Mouse (Mus musculus) limb, embryonic 11.5 days (tissue): ENCODE results near the gene Map1s. TPM values are rescaled to one million over a fixed set of nuclear protein-coding genes. Genes with fewer than 3 reads are reported as not detected.

Source experiments
- ATAC-seq: fragments of 200-750 bp; cut with Nextera tagmentation; 2 replicates; pipeline ENCODE4 v1.8.0; 2017; ENCODE audit warnings: low read depth; ENCODE audit not compliant: insufficient number of reproducible peaks, low FRiP score, low TSS enrichment
- DNase-seq: peaks from one replicate; pipeline ENCODE4 v3.0.0-alpha.2; 2015; ENCODE audit warnings: low spot score
- H3K27ac ChIP-seq: fragments of 300-500 bp; sonication (generic); replicated peaks from 2 replicates; pipeline ENCODE4 v1.5.1; 2014; ENCODE audit warnings: low read depth, mild to moderate bottlenecking, low read length
- H3K27me3 ChIP-seq: fragments of 300-500 bp; sonication (generic); 2 replicates; pipeline ENCODE4 v1.6.1; 2014; ENCODE audit warnings: mild to moderate bottlenecking, low read length, mixed read lengths; ENCODE audit not compliant: control insufficient read depth, insufficient read depth
- H3K36me3 ChIP-seq: fragments of 300-500 bp; sonication (generic); 2 replicates; pipeline ENCODE4 v1.6.1; 2014; ENCODE audit warnings: mild to moderate bottlenecking, low read length, moderate library complexity, mixed read lengths; ENCODE audit not compliant: control insufficient read depth, insufficient read depth
- H3K4me1 ChIP-seq: fragments of 300-500 bp; sonication (generic); 2 replicates; pipeline ENCODE4 v1.6.1; 2014; ENCODE audit warnings: low read length, mixed read lengths; ENCODE audit not compliant: control insufficient read depth, insufficient read depth
- H3K4me2 ChIP-seq: fragments of 300-500 bp; sonication (generic); 2 replicates; pipeline ENCODE4 v1.6.1; 2014; ENCODE audit warnings: low read depth, mild to moderate bottlenecking, moderate library complexity; ENCODE audit not compliant: severe bottlenecking
- H3K4me3 ChIP-seq: fragments of 300-500 bp; sonication (generic); 2 replicates; pipeline ENCODE4 v1.5.1; 2014; ENCODE audit warnings: low read depth, low read length
- H3K9ac ChIP-seq: fragments of 300-500 bp; sonication (generic); 2 replicates; pipeline ENCODE4 v1.6.1; 2014; ENCODE audit warnings: mild to moderate bottlenecking, low read length
- H3K9me3 ChIP-seq: fragments of 300-500 bp; sonication (generic); 2 replicates; pipeline ENCODE4 v1.6.1; 2016; ENCODE audit warnings: low read length; ENCODE audit not compliant: control insufficient read depth
- WGBS: fragments of 180-500 bp; shearing (Covaris S2); extraction: QIAGEN DNeasy Blood & Tissue Kit; methylation state at CpG from one replicate; pipeline ENCODE4 v1.1.7; 2014; 5-methylcytosine and 5-hydroxymethylcytosine counted together
- polyA plus RNA-seq: library from polyadenylated mRNA; unstranded; fragments of >200 nt; fragmentation: Nextera tagmentation; extraction: Ambion mirVana; gene quantifications from 2 replicates; pipeline ENCODE4 v1.2.1, GENCODE M21; 2014

The Map1s gene
- polyA plus RNA-seq, 1 experiment from 2014 or later, result 42.3 TPM

DNA sequence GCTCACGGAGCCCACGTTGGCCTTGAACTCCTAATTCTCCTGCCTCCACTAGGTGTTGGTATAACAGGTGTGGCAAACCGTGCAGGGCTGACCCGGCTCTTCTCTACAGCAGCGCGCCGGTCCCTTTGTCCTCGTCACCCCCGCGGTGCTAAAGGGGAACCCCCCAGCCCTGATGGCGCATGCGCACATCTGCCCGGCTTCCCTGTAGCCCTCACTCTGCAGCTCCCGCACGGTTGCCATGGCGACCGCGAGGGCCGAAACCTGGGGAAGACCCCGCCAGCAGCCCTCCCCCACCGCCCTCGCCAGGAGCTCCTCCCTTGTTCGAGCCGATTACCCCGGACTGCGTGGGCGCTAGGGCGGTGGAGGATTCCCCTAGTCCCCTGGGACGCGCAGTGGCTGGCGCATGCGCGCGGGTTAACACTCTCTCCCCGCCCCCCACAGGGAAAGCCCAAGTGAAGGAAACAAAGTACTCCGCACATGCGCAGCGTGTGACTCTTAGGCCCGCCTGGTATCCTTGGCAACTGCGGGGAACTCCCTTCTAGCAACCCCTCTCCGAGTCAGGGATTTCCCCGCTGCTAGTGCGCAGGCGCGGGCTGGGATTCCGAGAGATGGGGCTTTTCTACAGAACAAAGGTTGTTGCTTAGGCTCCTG lies 40.3 kb upstream of the Map1s start:
- H3K27ac ChIP-seq, result peak overlapping the region; percentile 76; the same call in 1 of the 2 replicates
- no peaks in the 10 kb centered on the region for H3K36me3 ChIP-seq
- ATAC-seq, result peak; percentile 82
- WGBS, result 0% methylated on average over 46 of the region's 46 CpGs
- DNase-seq, result peak; percentile 99
- H3K9me3 ChIP-seq, result no peaks in the 10 kb centered on the region
- H3K4me1 ChIP-seq, result peaks cover 41% of the 10 kb centered on the region
- H3K27me3 ChIP-seq, result peaks cover 18% of the 10 kb centered on the region
- H3K9ac ChIP-seq, result peak overlapping the region; percentile 73
- peak overlapping the region; percentile 93 for H3K4me2 ChIP-seq
- H3K4me3 ChIP-seq, result peak overlapping the region; percentile 37

DNA sequence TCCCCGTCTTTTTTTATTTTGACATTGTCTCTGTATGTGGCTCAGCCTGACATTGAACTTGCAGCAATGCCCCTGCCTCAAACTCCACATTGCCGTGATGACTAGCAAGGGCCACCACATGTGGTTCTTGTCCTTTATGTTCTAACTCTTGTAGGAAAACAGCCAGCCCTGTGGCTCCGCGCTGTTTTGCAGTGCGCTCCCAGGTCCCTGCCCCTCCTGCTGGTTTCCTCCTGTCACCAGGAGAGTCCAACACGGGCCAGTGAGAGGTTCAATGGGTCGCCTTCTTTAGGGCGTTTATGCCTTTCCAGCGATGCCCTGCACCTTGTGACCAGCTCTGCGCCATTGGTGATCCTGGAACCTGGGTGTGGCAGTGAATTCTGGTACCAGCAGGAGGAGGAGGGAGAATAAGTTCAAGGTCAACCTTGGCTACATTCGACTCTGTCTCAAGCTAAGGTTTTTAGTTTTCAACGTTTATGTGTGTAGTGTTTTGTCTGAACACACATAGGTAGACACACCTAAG lies 39.7 kb upstream of the Map1s start:
- DNase-seq (no peak), ATAC-seq (peak; percentile 9; the same call in 1 of the 2 replicates)
- Histone ChIP-seq H3K27me3 (peaks cover 18% of the 10 kb centered on the region), H3K4me2 (peak overlapping the region; percentile 93), H3K9ac (peak overlapping the region; percentile 45; the same call in 1 of the 2 replicates), H3K4me1 (peaks cover 41% of the 10 kb centered on the region), H3K9me3 (no peaks in the 10 kb centered on the region), H3K27ac (peak overlapping the region; percentile 76), H3K4me3 (peak overlapping the region; percentile 37), H3K36me3 (no peaks in the 10 kb centered on the region; the same call in 1 of the 2 replicates)
- WGBS, result 9% methylated on average over 12 of the region's 12 CpGs

DNA sequence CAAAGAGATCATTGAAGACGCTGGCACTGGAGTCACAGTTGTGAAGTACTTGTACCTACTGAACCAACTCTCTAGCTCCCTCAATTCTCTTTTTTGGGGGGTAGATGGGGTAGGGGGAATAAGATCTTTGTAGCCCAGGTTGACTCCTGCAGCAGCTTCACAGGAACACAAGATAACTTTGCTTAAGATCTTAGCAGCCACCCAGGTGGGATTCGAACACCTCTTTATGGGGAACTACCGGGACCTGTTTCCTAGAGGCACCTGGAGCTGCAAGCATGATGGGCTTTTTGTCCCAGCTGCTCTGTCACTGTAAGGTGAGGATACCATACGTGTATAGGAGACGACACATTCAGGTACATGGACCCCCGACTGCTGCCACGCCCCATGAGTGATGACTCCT lies 39.2 kb upstream of the Map1s start:
- Histone ChIP-seq H3K9ac (no peak overlapping the region; the same call in 1 of the 2 replicates), H3K27me3 (peaks cover 15% of the 10 kb centered on the region), H3K4me3 (no peak overlapping the region), H3K4me1 (peaks cover 41% of the 10 kb centered on the region), H3K36me3 (no peaks in the 10 kb centered on the region; the same call in 1 of the 2 replicates), H3K9me3 (no peaks in the 10 kb centered on the region), H3K27ac (no peak overlapping the region; the same call in 1 of the 2 replicates), H3K4me2 (no peak overlapping the region)
- no peak for ATAC-seq
- DNase-seq, result no peak
- WGBS, result 91% methylated on average over 7 of the region's 7 CpGs

DNA sequence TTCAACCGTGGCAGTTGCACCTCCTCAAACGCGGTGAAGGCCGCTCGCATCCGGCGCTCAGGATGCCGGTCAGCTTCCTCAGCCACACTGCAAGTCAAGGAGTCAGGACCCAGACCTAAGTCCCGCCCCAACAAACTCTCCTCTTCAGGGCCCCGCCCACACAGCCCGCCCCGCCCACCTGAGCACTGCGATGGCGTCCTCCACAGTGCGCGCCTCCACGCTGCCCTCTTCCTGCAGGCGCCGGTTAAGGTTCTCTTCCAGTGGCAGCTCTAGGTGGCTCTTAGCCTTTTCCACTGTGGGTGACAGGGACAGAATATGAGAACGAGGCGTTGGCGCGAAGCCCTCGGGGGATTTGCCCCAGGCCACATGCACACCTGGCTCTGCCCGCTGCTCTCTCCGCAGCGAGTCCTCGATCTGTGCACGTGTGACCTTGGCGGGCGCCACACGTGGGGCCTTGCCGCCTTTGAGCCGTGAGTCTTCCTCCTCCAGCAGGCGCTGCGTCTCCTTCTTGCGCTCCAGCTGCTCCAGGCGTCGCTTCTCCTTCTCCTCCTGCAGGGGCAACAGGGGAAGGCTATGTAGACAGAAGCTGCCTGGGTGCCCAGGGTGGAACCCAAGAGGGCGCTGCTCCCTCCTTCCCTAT lies 37.1 kb upstream of the Map1s start:
- peak overlapping the region; percentile 52 for H3K4me2 ChIP-seq
- H3K4me3 ChIP-seq, result peak overlapping the region; percentile 17; the same call in 1 of the 2 replicates
- peaks cover 29% of the 10 kb centered on the region for H3K4me1 ChIP-seq
- H3K9me3 ChIP-seq, result no peaks in the 10 kb centered on the region
- ATAC-seq (no peak), DNase-seq (peak; percentile 80)
- peak overlapping the region; percentile 72 for H3K27ac ChIP-seq
- H3K36me3 ChIP-seq, result no peaks in the 10 kb centered on the region; the same call in 1 of the 2 replicates
- 15% methylated on average over 40 of the region's 40 CpGs for WGBS
- no peaks in the 10 kb centered on the region for H3K27me3 ChIP-seq
- H3K9ac ChIP-seq, result peak overlapping the region; percentile 22; the same call in 1 of the 2 replicates

DNA sequence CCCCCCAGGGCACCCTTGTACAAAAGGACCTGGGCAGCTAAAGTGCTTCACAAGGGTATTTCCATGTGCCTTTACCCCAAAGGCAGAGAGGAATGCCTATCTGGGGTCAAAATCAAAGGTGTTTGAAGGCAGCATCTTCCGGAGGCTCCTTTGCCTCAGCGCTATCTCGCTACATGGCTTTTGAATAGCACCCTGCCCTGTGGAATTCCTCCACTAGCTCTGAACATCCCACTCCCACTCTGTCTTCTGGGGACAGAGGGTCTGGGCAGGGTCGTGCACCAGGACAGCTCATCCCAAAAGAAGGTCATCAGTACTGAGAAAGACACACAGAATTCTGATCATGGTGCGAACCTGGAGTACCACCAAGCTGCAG lies 36.5 kb upstream of the Map1s start:
- Histone ChIP-seq H3K9ac (peak overlapping the region; percentile 22; the same call in 1 of the 2 replicates), H3K36me3 (no peaks in the 10 kb centered on the region; the same call in 1 of the 2 replicates), H3K4me3 (no peak overlapping the region), H3K27me3 (no peaks in the 10 kb centered on the region), H3K4me1 (peaks cover 25% of the 10 kb centered on the region), H3K4me2 (peak overlapping the region; percentile 52), H3K9me3 (no peaks in the 10 kb centered on the region), H3K27ac (peak overlapping the region; percentile 72)
- WGBS, result 39% methylated on average over 5 of the region's 5 CpGs
- DNase-seq (no peak), ATAC-seq (no peak)

DNA sequence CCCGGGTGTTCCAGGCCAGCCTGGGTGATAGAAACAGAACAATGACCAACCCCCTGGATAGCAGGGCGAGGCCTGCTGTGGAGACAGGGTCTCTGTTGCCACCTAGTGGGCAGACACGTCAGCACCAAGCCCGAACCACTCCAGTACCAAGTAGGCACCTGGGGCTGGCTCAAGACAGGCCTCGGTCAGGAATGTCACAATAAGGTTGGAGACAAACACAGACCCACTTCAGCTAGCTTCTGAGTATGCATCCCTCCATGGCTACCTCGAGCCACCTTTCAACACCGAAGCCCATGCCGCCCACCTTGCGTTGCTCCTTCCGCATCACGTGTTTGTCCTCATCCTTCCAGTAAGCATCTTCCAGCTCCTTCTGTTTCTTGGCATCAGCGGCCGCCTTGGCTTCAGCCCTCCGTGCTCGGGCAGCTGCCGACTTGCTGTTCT lies 36.1 kb upstream of the Map1s start:
- H3K4me2 ChIP-seq, result 0 out of 2 replicates have a peak overlapping the region, but pooled peaks have one; percentile 52
- H3K4me1 ChIP-seq, result peaks cover 21% of the 10 kb centered on the region
- H3K9me3 ChIP-seq, result no peaks in the 10 kb centered on the region
- no peak overlapping the region for H3K4me3 ChIP-seq
- ATAC-seq, result no peak
- H3K36me3 ChIP-seq, result no peaks in the 10 kb centered on the region; the same call in 1 of the 2 replicates
- no peak overlapping the region for H3K9ac ChIP-seq
- peak; percentile 83 for DNase-seq
- H3K27ac ChIP-seq, result no peak overlapping the region
- WGBS, result 49% methylated on average over 16 of the region's 16 CpGs
- H3K27me3 ChIP-seq, result no peaks in the 10 kb centered on the region

DNA sequence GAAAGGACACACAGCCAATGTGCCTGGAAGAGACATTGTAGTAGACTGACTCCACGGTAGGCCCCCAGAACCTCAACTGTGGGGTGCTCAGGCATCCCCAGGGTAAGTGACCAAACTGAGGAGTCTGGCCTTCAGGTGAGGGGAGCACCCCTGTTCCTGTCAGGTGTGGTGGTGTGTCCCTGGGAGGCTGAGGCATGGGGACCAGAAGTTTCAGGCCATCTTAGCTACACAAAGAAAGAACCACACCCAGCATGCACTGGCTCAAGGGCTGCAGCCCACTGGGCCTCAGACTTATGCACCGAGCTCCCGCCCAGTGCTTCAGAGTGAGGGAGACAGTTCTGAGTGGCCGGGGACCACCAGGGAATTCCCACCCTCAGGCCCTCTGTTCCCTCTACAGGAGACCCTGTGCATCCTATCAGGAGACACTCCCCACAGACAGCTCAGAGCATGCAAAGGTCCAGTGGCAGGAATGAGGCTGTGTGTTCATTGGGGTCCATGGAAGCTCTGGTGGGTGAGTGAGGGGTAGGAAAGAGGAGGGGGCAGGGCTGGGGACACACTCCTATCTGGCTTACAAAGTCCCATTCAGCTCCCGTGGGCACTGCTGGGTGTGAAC lies 34.4 kb upstream of the Map1s start:
- Histone ChIP-seq H3K9ac (no peak overlapping the region), H3K27me3 (no peaks in the 10 kb centered on the region), H3K4me2 (no peak overlapping the region), H3K9me3 (no peaks in the 10 kb centered on the region), H3K4me3 (no peak overlapping the region), H3K27ac (no peak overlapping the region), H3K36me3 (no peaks in the 10 kb centered on the region; the same call in 1 of the 2 replicates), H3K4me1 (peaks cover 14% of the 10 kb centered on the region)
- DNase-seq (no peak), ATAC-seq (no peak)
- WGBS, result 87% methylated on average over 5 of the region's 5 CpGs
